Mouse (Mus musculus): ENCODE results near the gene Gnl3l.

DNA sequence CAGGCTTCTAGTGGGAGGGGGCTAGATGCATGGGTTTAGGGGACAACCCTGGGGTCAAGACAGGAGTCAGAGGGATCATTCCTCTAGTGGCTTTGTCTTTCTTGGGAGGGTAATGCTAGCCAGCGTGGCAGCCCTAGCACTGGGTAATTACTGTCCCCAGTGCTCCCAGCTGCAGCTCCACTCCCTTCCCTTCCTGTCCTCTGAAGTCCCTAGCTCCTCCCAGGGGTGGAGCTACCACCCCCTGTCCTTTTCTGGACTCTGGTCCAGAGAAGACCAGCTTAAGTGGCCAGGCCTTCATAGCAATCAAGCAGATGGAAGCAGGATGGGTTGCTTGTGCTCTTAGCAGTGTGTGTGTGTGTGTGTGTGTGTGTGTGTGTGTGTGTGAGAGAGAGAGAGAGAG lies 38.4 kb upstream of the Gnl3l start:
- TF ChIP-seq CTCF (IDR thresholded peaks at IDR 0.05; ENCODE audit: extremely low read depth, insufficient read depth, low read length) (no peak), POLR2A (IDR thresholded peaks at IDR 0.05; ENCODE audit: extremely low read depth, insufficient read depth, low read length) (no peak)
